Mouse (Mus musculus) brain, embryonic 18.5 days (tissue): ENCODE measurements at regions not wholly inside any gene's neighbourhood (a gene's known extent, or its start where the extent isn't known, plus 50 kb on each side); places are given as distances from the start of the nearest gene placed in this dataset.

Experiments used
- DNase-seq: peaks from one replicate; pipeline ENCODE4 v3.0.0-alpha.2; 2012; ENCODE audit warnings: low read depth, low spot score

DNA sequence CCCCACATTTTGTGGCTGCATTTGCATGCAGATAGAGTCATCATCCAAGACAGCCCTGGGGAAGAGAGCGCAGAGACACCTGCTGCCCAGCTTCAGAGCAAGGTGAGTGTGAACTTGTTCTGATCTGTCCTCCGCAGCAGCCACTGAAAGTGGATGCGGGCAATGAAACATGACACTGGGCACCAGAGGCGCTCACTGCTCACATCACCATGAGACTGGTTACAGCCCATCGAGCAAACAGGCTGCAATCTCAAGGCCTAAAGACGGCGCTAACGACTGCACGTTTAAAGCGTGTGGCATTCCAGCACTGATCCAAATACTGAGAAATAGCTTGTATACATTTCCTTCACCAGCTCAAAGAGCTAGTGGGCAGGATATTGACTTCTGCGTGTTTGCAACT, 65.8 kb downstream of the Barhl2 start:
- DNase-seq = no peak

DNA sequence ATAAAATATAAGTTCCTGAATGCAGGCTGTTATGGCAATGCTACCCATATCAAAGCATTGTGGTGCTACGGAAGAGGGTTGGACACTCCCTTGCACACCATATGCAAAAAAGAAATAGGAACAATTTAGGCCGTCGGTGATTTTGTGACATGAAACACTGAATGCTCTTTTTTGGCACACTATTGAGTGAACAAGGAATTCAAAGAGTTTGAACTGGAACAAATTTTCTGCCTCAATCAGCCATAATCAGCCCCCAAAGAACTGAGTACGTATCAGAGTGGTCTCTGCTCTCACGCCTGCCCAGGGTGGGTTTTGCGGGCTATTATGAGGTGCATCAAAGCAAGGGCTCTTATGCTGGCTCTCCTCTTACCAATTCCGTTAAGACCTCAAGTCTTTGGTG, 71.3 kb downstream of the Barhl2 start:
- no peak for DNase-seq

GRCm38 (mm10) chr5:106385838-106386237, 72.1 kb downstream of the Barhl2 start:
- no peak for DNase-seq

- DNase-seq = no peak
Measured at GRCm38 (mm10) chr5:106385219-106385618, 72.7 kb downstream of the Barhl2 start.

DNA sequence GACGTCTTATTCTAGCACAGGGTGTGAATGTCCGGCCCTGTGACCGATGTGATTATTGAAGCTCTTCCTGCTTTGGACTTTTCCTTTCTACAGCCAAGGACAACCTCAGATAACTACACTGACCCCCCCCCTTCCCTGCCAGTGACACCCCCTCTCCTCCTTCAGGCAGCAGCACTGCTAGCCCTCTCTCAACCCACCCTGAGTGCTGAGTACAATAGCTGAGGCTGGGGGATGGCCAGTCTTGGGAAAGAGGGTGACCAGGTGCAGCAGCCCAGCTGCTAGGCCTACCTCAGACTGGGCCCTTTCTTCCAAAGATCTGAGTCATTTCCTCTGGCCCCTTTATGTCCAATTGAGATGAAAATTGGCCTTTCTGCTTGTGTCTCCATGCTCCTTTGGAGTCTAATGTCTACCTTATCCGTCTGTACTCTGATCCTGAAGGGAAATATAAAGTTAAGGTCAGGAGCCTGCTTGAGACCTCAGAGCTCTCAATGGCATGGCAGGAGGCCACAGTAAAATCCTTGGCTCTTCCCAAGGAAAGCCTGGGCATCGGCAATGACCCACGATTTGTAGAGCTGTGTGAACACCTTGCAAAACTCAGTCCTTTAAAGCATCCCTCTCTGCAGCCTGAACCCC, 73.7 kb downstream of the Barhl2 start:
- DNase-seq = no peak

DNA sequence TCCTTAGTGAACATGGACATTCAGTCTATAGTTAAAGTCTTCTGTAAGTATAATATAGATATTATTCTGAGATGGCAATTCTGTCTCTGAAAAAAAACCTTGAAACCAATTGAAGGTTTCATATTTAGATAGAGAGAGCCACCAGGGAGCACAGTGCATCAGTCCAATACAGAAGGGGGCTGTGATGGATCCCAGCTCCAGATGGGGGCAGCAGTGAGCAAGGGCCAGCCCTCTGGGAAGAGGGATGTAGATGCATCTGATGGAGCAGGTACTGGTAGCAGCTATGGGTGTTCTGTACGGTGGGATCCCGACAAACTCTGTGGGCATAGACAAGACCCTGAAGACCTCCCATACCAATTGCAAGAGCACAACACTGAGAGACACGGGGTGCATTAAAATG, 76.0 kb downstream of the Barhl2 start:
- no peak for DNase-seq

DNA sequence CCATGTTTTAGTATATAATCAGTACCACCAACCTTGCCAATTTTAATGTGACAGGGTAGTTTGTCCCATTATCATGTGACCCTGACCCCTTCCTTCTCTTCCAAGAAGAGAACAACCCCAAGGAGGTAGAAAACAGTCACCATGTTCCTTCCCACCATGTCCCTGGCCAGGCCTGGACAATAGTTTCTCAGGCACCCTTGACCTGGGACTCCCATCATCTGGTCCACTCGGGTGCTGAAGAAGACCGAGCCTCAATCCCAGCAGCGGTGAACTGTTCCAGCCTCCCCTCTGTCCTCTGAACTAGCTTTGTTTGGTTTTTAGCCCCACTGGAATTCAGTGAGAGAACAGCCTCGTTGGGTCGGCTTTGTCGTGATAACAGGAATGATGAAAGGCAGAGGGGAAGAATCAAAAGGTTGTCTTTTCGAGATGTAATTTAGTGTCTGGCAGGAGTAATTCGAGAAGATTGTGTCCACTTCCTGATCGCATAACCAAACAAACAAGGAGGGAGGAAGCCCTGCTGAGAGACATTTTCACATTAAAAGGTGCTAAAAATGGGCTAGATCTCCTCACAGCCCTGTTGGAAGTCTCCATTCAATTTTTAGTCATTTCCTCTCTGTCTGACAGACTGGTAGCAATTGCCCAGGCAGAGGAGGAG, 77.2 kb downstream of the Barhl2 start:
- DNase-seq = no peak

- DNase-seq = no peak
Measured at GRCm38 (mm10) chr5:106376781-106377525, 81.0 kb downstream of the Barhl2 start.

GRCm38 (mm10) chr5:106367831-106368230, 90.1 kb downstream of the Barhl2 start:
- no peak for DNase-seq

DNA sequence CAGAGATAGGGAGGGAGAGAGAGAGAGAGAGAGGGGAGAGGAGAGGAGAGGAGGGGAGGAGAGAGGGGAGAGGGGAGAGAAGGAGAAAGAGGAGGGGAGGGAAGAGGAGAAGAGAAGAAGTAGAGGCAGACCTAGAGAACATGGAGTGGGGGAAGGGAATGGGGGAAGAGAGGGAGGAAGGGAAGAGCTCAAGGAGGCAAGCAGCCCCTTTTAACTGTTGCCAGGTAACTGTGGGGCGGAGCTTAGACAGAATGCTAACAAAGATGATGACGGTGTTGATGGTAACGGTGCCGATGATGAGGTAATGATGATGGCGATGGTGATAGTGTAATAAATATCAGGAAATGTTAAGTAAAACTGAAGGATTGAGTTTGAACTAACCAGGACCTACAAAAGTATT, 90.7 kb downstream of the Barhl2 start:
- DNase-seq = no peak

- no peak for DNase-seq
Measured at GRCm38 (mm10) chr5:106366006-106366405, 92.0 kb downstream of the Barhl2 start.

- DNase-seq = no peak
Measured at GRCm38 (mm10) chr5:106365094-106365493, 92.9 kb downstream of the Barhl2 start.

DNA sequence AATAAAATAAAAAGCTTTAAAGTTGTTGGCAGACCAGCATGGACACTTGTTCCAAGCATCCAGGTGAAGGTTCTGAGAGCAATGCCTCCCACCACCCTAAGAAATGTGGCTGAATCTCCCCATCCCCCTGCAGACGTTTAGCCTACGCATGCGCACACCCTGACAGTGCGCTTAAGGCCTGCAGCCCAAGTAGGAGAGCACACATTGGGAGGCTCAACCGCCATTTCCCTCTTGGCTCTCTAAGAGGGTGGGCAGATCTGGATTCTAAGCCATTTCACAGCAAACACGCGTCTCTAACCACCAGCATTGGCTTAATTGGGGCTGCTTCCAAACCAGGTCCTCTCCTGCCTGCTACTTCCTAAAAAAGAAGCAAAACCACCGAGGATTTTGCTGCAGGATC, 106.6 kb downstream of the Barhl2 start:
- DNase-seq = no peak

DNA sequence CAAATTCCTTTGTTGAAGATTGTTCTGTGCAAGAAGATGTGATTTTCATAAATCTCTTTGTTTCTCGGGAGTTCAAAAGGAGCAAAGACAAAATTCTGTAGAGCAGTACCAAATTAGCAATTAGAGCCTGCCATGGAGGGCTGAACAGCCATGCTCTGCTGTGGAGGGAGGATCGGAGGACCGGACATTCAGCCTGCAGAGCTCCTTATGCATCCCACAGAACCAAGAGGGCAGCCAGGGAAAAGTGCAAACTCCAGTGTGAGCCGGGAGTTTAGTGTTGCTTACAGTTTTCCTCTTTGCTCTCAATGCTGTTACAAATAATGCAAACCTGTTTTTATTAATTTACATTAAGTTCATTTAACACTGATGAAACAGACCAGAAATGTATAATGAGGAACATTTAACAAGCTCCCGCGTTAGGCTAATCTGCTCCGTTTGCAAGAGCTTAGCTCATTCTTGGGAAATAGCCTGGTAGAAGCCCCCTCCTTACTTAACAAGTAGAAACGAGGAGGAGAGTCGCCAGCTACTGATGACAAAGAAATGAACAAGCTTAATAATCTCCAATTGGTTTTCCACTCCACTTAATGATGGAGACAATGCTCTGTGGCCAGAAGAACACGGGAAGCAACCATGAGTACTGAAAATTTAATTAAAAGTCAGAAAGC, 108.0 kb downstream of the Barhl2 start:
- DNase-seq = no peak

DNA sequence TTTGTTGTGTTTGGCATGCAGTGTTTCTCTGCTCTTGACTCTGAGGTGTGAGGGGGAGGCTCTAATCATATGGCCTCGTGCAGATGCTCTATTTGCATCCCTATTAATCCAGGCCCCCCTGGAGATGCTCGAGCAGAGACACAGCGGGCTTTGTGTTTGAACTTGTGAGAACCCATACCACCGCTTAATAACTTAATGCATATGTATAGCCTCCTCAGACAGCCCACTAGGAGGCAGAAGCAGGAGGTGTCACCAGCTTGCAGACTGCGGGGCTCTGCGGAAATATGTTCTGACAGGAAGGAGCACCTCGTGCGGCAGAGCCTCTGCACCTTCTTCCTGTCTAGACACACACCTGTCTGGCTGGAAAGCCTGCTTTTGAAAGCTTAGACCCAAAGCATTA, 113.7 kb downstream of the Barhl2 start:
- DNase-seq = no peak

GRCm38 (mm10) chr5:106343601-106344000, 114.4 kb downstream of the Barhl2 start:
- DNase-seq = no peak

DNA sequence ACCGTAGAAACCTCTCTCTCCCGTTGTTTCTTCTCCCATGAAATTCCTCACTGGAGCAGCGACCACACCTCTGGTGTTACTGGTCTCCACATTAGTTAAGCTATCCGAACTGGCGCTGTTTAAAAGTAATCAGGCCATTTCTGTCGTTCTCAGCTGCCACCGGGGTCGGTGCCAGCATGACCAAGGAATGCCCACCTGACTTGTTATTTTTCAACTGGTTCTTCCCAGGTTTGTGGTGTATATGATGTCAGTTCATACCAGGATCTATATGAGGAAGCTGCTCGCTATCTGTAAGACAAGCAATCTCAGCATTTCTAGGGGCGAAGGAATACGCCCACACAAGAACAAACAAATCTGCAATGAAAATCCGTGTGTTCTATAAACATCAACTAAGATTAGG, 116.6 kb downstream of the Barhl2 start:
- DNase-seq = no peak

GRCm38 (mm10) chr5:106335639-106336038, 122.3 kb downstream of the Barhl2 start:
- DNase-seq = no peak

DNA sequence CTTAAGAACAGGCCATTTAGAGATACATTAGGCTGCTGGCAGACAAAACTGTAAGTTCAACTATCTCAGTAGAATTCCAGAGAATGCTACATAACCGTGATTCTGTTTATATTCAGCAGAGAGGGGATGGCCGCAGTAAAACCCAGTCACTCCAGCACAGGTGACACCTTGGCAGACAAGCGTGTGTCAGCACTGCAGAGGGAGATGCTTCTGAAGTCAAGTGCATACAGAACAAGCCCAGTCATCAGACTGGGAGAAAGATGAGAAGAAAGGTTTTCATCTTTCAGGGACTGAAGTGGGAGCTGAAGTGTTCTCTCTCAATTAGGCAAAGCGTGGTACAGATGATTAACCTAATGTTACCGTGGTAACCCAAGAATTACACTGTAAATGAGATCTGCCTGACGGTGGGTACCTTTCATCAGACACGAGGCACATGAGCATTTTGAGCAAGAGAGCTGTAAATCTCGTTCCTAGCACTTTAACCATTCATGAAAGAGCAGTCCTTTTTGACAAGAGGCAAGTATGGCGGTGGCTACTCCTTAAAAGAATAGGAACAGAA, 130.3 kb downstream of the Barhl2 start:
- no peak for DNase-seq

GRCm38 (mm10) chr5:106322574-106323215, 135.3 kb downstream of the Barhl2 start:
- DNase-seq = no peak

DNA sequence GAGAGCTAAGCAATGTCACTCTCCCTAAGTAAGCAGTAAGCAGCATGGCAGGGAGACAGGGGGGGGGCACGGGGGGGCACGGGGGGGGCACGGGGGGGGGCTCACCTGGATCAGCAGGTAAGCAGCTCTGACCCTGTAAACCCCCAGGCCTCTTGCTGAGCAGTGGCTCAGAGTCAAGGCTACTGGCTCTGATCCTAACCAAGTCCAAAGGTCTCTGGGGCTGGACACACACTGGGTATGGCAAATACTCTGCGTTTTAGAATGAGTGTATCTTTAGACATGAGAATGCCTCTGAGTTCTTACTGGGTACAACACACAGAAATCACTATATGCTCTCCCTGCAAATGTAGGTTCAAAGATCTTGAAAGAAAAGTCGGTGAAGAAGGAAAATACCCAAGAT, 136.5 kb downstream of the Barhl2 start:
- DNase-seq = no peak

DNA sequence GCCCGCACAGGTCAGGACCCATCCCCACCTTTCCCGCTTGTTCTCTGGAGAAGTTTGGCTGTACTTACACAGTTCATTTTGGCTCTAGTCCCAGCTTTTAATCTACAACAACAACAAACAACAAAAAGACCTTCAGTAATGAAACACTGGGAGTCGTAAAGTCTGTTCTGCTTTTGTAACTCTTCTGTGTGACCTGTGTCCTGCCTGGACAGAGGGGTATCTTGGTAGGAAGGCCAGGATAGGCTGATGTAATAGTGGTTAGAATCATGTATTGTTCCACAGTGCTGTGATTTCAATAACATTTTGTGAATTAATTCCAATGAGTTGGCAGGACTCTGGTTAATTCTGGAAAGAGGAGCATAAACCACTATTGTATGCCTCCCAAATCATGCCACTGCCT, 136.9 kb downstream of the Barhl2 start:
- no peak for DNase-seq
